Mouse (Mus musculus) heart, postnatal 0 days (tissue): ENCODE data around the gene Negr1. TPM values are rescaled to one million over a fixed set of nuclear protein-coding genes. Genes with fewer than 3 reads are reported as not detected.

Experiments
- ATAC-seq: fragments of 200-750 bp; cut with Nextera tagmentation; 2 replicates; pipeline ENCODE4 v1.8.0; 2017; ENCODE audit warnings: low read depth, moderate number of reproducible peaks, moderate library complexity; ENCODE audit not compliant: insufficient read depth
- DNase-seq: peaks from one replicate; pipeline ENCODE4 v3.0.0-alpha.2; 2016; ENCODE audit warnings: low spot score
- H3K27ac ChIP-seq: fragments of 300-500 bp; sonication (generic); 2 replicates; pipeline ENCODE4 v1.5.1; 2014; ENCODE audit warnings: low read depth, mild to moderate bottlenecking
- H3K27me3 ChIP-seq: fragments of 300-500 bp; sonication (generic); 2 replicates; pipeline ENCODE4 v1.6.1; 2014; ENCODE audit warnings: low read length, mixed read lengths; ENCODE audit not compliant: control insufficient read depth, insufficient read depth
- H3K36me3 ChIP-seq: fragments of 300-500 bp; sonication (generic); replicated peaks from 2 replicates; pipeline ENCODE4 v1.6.1; 2014; ENCODE audit warnings: low read length, mixed read lengths; ENCODE audit not compliant: control insufficient read depth, insufficient read depth
- H3K4me1 ChIP-seq: fragments of 300-500 bp; sonication (generic); 2 replicates; pipeline ENCODE4 v1.6.1; 2014; ENCODE audit warnings: antibody characterized with exemption; ENCODE audit not compliant: control insufficient read depth, insufficient read depth
- H3K4me2 ChIP-seq: fragments of 300-500 bp; sonication (generic); 2 replicates; pipeline ENCODE4 v1.6.1; 2014; ENCODE audit warnings: low read depth, mild to moderate bottlenecking, low read length, moderate library complexity
- H3K4me3 ChIP-seq: fragments of 300-500 bp; sonication (generic); 2 replicates; pipeline ENCODE4 v1.5.1; 2014; ENCODE audit warnings: low read depth, low read length
- H3K9ac ChIP-seq: fragments of 300-500 bp; sonication (generic); replicated peaks from 2 replicates; pipeline ENCODE4 v1.6.1; 2014; ENCODE audit warnings: low read depth, low read length, mixed read lengths
- H3K9me3 ChIP-seq: fragments of 300-500 bp; sonication (generic); replicated peaks from 2 replicates; pipeline ENCODE4 v1.6.1; 2016; ENCODE audit warnings: low read length; ENCODE audit not compliant: control insufficient read depth
- CTCF ChIP-seq: IDR thresholded peaks from 2 replicates; pipeline ENCODE4 v1.5.1; 2016; ENCODE audit warnings: antibody characterized with exemption, control low read depth, low read depth
- EP300 ChIP-seq: IDR thresholded peaks from 2 replicates; pipeline ENCODE4 v1.6.1; 2016; ENCODE audit warnings: antibody characterized with exemption, low read depth
- WGBS: fragments of 180-500 bp; shearing (Covaris S2); extraction: QIAGEN DNeasy Blood & Tissue Kit; methylation state at CpG from one replicate; pipeline ENCODE4 v1.1.7; 2014; 5-methylcytosine and 5-hydroxymethylcytosine counted together
- polyA plus RNA-seq: library from polyadenylated mRNA; unstranded; fragments of >200 nt; fragmentation: Nextera tagmentation; extraction: Ambion mirVana; gene quantifications from 2 replicates; pipeline ENCODE4 v1.2.1, GENCODE M21; 2015
- total RNA-seq: library from RNA; depleted of rRNA; stranded (reverse); fragments of >200 nt; gene quantifications from 2 replicates; pipeline ENCODE4 v1.2.3, GENCODE M21; 2014; ENCODE audit warnings: low replicate concordance

Gene Negr1
- total and polyA plus RNA-seq, 2 experiments from 2014 or later = 0.55 to 2.0 TPM

DNA sequence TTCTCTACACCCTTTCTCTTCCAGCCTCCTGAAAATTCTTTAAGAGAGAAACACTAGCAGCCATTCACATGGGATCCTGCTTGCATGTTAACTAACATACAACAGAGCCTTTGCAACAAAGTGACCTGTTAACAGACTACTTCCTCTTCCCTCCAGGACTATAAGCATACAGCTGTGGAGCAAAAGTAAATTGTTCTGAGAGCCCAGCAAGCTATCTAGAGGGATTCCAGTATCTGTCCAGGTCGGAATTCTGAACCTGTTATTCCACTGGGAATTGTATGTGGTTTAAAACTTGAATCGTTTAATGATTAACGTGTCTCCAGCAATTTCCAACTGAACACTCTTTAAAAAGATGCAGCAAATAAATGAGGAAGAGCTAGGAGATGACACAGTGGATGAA, 320.5 kb downstream of the Negr1 start:
- H3K36me3 ChIP-seq = no peaks in the 10 kb centered on the region
- 56% methylated on average over 3 of the region's 3 CpGs for WGBS
- H3K4me1 ChIP-seq = no peaks in the 10 kb centered on the region
- no peaks in the 10 kb centered on the region for H3K27me3 ChIP-seq
- no peak overlapping the region for H3K4me2 ChIP-seq
- no peak overlapping the region for H3K4me3 ChIP-seq
- H3K9me3 ChIP-seq = no peaks in the 10 kb centered on the region
- DNase-seq (no peak), ATAC-seq (no peak)
- TF ChIP-seq CTCF = no peak
- TF ChIP-seq EP300 = no peak
- H3K9ac ChIP-seq = no peak overlapping the region
- no peak overlapping the region for H3K27ac ChIP-seq

DNA sequence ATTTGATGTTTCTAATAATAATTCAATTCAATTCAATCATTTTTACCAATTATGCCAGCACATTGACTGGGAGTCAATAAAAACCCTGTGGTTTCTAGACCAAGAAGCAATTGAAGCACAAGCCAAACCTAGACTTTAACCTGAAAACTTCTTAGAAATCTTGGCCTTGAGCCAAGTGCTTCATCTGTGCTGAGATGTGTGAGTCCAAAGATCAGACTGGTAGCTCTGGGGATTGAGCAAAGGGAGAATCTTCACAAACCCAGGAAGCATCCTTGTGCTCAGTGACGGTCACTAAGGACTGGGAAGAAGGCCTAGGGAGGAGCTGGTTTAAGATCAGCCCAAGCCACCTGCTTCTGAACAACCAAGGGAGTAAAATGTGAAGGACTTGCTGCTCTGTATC, 322.3 kb downstream of the Negr1 start:
- no peak for ATAC-seq
- no peaks in the 10 kb centered on the region for H3K27me3 ChIP-seq
- H3K9ac ChIP-seq = no peak overlapping the region
- H3K9me3 ChIP-seq = no peaks in the 10 kb centered on the region
- H3K27ac ChIP-seq = no peak overlapping the region
- H3K4me2 ChIP-seq = no peak overlapping the region
- no peaks in the 10 kb centered on the region for H3K4me1 ChIP-seq
- H3K36me3 ChIP-seq = no peaks in the 10 kb centered on the region
- WGBS = 87% methylated on average over 1 of the region's 1 CpGs
- DNase-seq = no peak
- TF ChIP-seq EP300 = no peak
- no peak overlapping the region for H3K4me3 ChIP-seq

DNA sequence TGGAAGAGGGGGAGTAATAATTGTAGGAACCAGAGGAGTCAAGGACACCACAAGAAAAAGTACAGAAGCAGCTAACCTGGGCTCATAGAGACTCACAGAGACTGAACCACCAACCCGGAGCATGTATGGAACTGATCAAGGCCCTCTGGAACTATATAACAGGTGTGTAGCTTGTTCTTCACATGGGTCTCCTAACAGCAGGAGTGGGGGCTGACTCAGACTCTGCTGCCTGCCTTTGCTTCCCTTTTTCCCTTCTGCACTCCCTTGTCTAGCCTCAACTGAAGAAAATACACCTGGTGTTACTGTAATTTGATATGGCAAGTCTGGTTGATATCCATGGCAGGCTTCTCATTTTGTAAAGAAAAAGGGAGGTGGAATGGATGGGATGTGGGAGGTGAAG, 324.1 kb downstream of the Negr1 start:
- Histone ChIP-seq H3K27me3 (no peaks in the 10 kb centered on the region), H3K9me3 (no peaks in the 10 kb centered on the region), H3K36me3 (no peaks in the 10 kb centered on the region), H3K27ac (no peak overlapping the region), H3K4me2 (no peak overlapping the region), H3K4me1 (no peaks in the 10 kb centered on the region), H3K9ac (no peak overlapping the region), H3K4me3 (no peak overlapping the region)
- TF ChIP-seq EP300 = no peak
- TF ChIP-seq CTCF = no peak
- no peak for ATAC-seq
- 75% methylated on average over 1 of the region's 1 CpGs for WGBS
- DNase-seq = no peak

DNA sequence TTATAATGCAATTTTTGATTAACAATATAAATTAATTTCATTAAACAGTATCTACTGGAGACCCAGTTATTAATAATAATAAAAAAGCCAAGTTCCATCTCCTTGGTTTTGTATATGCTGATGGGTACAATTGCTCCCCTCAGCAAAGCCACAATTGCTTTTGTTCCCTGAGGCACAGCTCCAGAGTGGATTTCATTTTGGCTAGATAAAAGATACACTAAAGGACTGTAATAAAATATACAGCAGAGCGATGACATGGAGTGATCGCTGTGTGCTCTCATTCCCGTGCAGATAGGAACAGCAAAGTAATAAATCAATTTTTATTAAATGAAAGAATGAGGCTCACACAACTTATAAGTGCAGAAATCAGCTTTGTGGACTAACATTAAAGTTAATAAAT, 325.3 kb downstream of the Negr1 start:
- no peak for TF ChIP-seq CTCF
- no peak for TF ChIP-seq EP300
- H3K4me1 ChIP-seq = no peaks in the 10 kb centered on the region
- H3K4me3 ChIP-seq = no peak overlapping the region
- H3K9me3 ChIP-seq = no peaks in the 10 kb centered on the region
- ATAC-seq (no peak), DNase-seq (no peak)
- no peaks in the 10 kb centered on the region for H3K36me3 ChIP-seq
- no peaks in the 10 kb centered on the region for H3K27me3 ChIP-seq
- WGBS = 86% methylated on average over 3 of the region's 3 CpGs
- no peak overlapping the region for H3K9ac ChIP-seq
- H3K27ac ChIP-seq = no peak overlapping the region
- no peak overlapping the region for H3K4me2 ChIP-seq

DNA sequence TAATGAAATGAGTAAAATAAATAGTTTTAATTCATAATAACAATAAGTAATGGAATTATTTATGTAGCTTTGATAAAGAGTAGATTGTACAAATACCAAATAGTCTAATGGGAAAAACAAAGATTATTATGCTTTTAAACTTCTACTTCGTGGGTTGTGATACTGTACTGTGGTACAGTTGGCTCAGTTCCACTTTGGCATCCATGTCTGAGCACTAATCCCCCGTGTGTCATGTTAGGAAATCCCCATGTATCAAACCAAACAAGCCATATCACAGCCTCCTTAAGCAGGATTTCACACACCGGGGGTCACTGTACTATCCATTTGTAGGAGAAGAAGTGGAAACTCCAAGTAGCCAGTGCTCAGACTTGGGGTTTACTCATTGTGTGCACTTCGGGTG, 329.4 kb downstream of the Negr1 start:
- no peak for ATAC-seq
- Histone ChIP-seq H3K4me2 (no peak overlapping the region), H3K4me1 (no peaks in the 10 kb centered on the region), H3K27ac (no peak overlapping the region), H3K9ac (no peak overlapping the region), H3K27me3 (no peaks in the 10 kb centered on the region), H3K9me3 (no peaks in the 10 kb centered on the region), H3K36me3 (no peaks in the 10 kb centered on the region), H3K4me3 (no peak overlapping the region)
- TF ChIP-seq EP300 (no peak), CTCF (no peak)
- 55% methylated on average over 4 of the region's 4 CpGs for whole genome bisulfite sequencing
- no peak for DNase-seq

DNA sequence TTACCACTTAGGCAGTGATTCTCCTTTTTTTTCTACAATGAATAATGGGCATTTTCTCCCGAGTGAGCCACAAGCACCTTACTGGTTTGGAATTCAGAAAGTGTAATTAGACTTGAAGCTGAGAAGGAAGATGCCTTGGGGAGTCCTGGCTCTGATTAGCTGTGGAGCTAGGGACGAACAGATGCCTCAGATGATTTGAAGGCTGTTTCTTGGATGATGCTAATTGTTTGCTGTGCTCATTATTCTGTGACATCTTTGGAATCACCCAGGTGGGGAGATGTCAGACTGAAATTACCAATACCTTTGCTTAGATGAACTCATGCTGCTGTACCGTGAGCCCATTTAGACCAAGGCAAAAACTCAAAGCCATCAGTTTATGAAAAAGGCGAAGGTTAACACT, 333.7 kb downstream of the Negr1 start:
- Histone ChIP-seq H3K4me1 (no peaks in the 10 kb centered on the region), H3K9me3 (no peaks in the 10 kb centered on the region), H3K4me3 (no peak overlapping the region), H3K27ac (no peak overlapping the region), H3K27me3 (no peaks in the 10 kb centered on the region), H3K4me2 (no peak overlapping the region), H3K9ac (no peak overlapping the region), H3K36me3 (no peaks in the 10 kb centered on the region)
- TF ChIP-seq EP300 = no peak
- TF ChIP-seq CTCF = no peak
- no peak for DNase-seq
- 30% methylated on average over 4 of the region's 4 CpGs for WGBS
- ATAC-seq = no peak
